Comparison of ENCODE assay signal across 25 mouse cellular contexts in genomic region chr2:110077655-110078054, GRCm38 (mm10).
"Had no signal": no experiment of that assay in that cellular context is flagged by ENCODE, and none has a peak within 500 bp of the region (broad histone marks: within the 10 kb centered on the region; RNA-seq: fewer than 3 reads in every experiment).

No protein-coding gene starts in this region.

- H3K4me1 ChIP-seq: heart, embryonic 10.5 days; heart, embryonic 12.5 days; hindbrain, embryonic 10.5 days; hindbrain, embryonic 12.5 days; intestine, embryonic 15.5 days; liver, embryonic 15.5 days had no signal

- H3K4me3 ChIP-seq: gastrocnemius, adult 2 months; heart, adult 2 months; heart, embryonic 10.5 days; heart, embryonic 12.5 days; hindbrain, embryonic 10.5 days; hindbrain, embryonic 12.5 days; intestine, embryonic 15.5 days; left cerebral cortex, adult 2 months; limb, embryonic 13.5 days; liver, embryonic 13.5 days; liver, embryonic 15.5 days had no signal

- H3K36me3 ChIP-seq: heart, embryonic 10.5 days; heart, embryonic 12.5 days; hindbrain, embryonic 10.5 days; hindbrain, embryonic 12.5 days; intestine, embryonic 15.5 days; limb, embryonic 13.5 days; liver, embryonic 13.5 days; liver, embryonic 15.5 days had no signal

- H3K27me3 ChIP-seq: heart, embryonic 12.5 days; hindbrain, embryonic 12.5 days; intestine, embryonic 15.5 days; limb, embryonic 13.5 days; liver, embryonic 13.5 days; liver, embryonic 15.5 days had no signal

- DNase-seq: gastrocnemius, adult 2 months; gastrocnemius, postnatal 10 days; gastrocnemius, postnatal 36 days; heart, adult 11 months; heart, adult 2 months; heart, postnatal 10 days; heart, postnatal 4 days; kidney, adult 18-20 months; kidney, adult 8-10 months; kidney, postnatal 10 days; kidney, postnatal 25 days; layer of hippocampus, adult 9-11 months; liver, embryonic 13.5 days had no signal

- ATAC-seq: hindbrain, embryonic 16.5 days; inflammation-experienced regulatory T-cells, adult 6 months; intestine, postnatal 0 days had no signal

- H3K9me3 ChIP-seq: heart, embryonic 10.5 days; heart, embryonic 12.5 days; hindbrain, embryonic 10.5 days; hindbrain, embryonic 12.5 days; intestine, embryonic 15.5 days; limb, embryonic 13.5 days; liver, embryonic 13.5 days; liver, embryonic 15.5 days had no signal

- H3K9ac ChIP-seq: heart, embryonic 12.5 days; hindbrain, embryonic 12.5 days; hindbrain, embryonic 14.5 days; intestine, embryonic 15.5 days; limb, embryonic 13.5 days; liver, embryonic 13.5 days; liver, embryonic 15.5 days had no signal

- H3K4me2 ChIP-seq: heart, embryonic 12.5 days; hindbrain, embryonic 12.5 days; hindbrain, embryonic 14.5 days; intestine, embryonic 15.5 days; limb, embryonic 13.5 days; liver, embryonic 13.5 days; liver, embryonic 15.5 days had no signal

- H3K27ac ChIP-seq: gastrocnemius, adult 2 months; heart, adult 2 months; heart, embryonic 10.5 days; hindbrain, embryonic 10.5 days; hindbrain, embryonic 12.5 days; hindbrain, embryonic 14.5 days; intestine, embryonic 15.5 days; left cerebral cortex, adult 2 months; liver, embryonic 13.5 days; liver, embryonic 15.5 days had no signal
